Mouse (Mus musculus): ENCODE results near the gene Det1. TPM values are rescaled to one million over a fixed set of nuclear protein-coding genes. Genes with fewer than 3 reads are reported as not detected.

The Det1 gene
- total RNA-seq, 1 experiment: 14.5 TPM

DNA sequence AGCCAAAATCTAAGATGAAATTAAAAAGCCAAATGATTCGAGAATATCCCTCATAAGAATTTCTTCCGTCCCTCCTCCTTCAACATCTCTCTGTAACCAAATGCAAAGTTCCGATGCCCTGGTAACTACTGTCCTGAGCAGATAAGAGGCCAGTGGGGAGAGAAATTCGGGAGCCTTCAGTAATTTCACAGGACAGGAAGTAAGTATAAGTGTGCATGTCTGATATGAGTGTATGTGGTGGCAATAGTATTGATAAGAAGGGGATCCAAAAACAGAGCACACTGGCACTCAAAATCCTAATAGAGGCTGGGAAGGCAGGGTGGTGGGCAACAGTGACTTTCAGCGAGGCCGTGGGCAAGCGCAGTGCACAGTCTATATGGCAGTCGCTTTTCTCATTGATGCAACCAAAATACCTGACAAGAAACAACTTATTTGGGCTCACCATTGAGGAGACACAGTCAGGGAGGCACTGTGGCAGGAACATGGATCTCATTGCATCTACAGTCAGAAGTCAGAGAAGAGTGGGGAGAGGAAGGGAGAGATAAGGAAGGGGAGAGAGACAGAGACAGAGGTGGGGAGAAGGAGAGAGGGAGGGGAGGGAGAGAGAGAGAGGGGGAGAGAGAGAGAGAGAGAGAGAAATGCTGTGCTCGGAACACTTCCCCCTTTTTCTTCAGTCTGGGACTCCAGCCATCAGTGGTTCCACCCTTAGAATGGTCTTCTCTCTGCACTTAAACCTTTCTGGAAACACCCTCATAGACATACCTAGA is 47.1 kb downstream of the Det1 start:
- Histone ChIP-seq H3K36me3 (ENCODE audit: control insufficient read depth, insufficient read depth, low read length, poor library complexity, severe bottlenecking) (no peaks in the 10 kb centered on the region), H3K27ac (ENCODE audit: insufficient read depth, low read depth, low read length, poor library complexity, severe bottlenecking) (no peak overlapping the region), H3K9ac (ENCODE audit: insufficient read depth, low read depth, low read length, poor library complexity, severe bottlenecking) (no peak overlapping the region), H3K4me1 (ENCODE audit: control insufficient read depth in 2 of 2, insufficient read depth in 2 of 2, low read length in 2 of 2, poor library complexity in 1 of 2) (peaks cover 0 to 3% of the 10 kb centered on the region in 2 experiments; a peak in 1 of 4 replicates), H3K9me3 (ENCODE audit: control insufficient read depth, insufficient read depth, low read depth, low read length) (no peaks in the 10 kb centered on the region), H3K4me3 (ENCODE audit: insufficient read depth in 1 of 2, low read depth in 1 of 2, low read length in 2 of 2, poor library complexity in 1 of 2, severe bottlenecking in 1 of 2) (no peak overlapping the region)
- DNase-seq (ENCODE audit: low read depth, low spot score): no peak
- in situ Hi-C loops (cut with MboI; ENCODE audit: low sequenced_read_pairs in 2 of 2, unreplicated experiment in 2 of 2): no loop called here
- TF ChIP-seq ZC3H11A (IDR thresholded peaks at IDR 0.05; ENCODE audit: borderline replicate concordance, low read depth, low read length) (no peak), HCFC1 (IDR thresholded peaks at IDR 0.05; ENCODE audit: borderline replicate concordance, insufficient read depth, low read length) (no peak), ZNF384 (IDR thresholded peaks at IDR 0.05; ENCODE audit: low read depth, low read length) (no peak), MAFK (IDR thresholded peaks at IDR 0.05; ENCODE audit: insufficient read depth, low read depth, low read length) (no peak), CHD2 (IDR thresholded peaks at IDR 0.05; ENCODE audit: low read depth, low read length) (no peak)

DNA sequence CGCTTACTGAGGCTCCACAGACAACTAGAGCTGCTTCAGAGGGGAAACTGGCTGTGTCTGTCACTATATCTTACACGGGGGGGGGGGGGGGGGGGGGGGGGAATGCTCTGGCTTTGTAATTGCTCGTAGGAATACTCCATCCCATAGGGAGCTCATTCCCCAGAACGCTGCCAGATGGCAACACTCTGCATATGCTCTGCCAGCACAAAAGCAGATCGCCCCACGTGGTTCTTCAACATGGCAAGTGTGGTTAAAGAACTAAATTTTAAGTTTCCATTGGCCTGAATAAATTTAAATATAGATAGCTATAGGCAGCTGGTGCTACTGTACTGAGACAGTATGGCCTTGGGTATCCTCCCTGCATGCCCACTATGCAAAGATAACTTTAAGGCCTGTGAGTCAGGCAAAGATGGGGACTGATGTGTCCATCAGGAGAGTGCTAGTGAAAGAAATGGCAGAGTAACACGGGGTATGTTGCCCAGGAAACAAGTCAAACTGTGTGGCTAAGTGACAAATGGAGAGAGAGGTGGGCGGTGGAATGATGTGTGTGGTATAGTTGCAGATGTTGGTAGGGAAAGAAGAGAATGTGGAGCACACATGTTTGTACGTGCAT is 49.1 kb downstream of the Det1 start:
- TF ChIP-seq CHD2 (IDR thresholded peaks at IDR 0.05; ENCODE audit: low read depth, low read length) (no peak), ZNF384 (IDR thresholded peaks at IDR 0.05; ENCODE audit: low read depth, low read length) (no peak), HCFC1 (IDR thresholded peaks at IDR 0.05; ENCODE audit: borderline replicate concordance, insufficient read depth, low read length) (no peak), MAFK (IDR thresholded peaks at IDR 0.05; ENCODE audit: insufficient read depth, low read depth, low read length) (no peak), ZC3H11A (IDR thresholded peaks at IDR 0.05; ENCODE audit: borderline replicate concordance, low read depth, low read length) (no peak)
- 0 out of 2 replicates have a peak, but pooled peaks cover 2% of the 10 kb centered on the region for H3K36me3 ChIP-seq (ENCODE audit: control insufficient read depth, insufficient read depth, low read length, poor library complexity, severe bottlenecking)
- H3K4me3 ChIP-seq (ENCODE audit: insufficient read depth in 1 of 2, low read depth in 1 of 2, low read length in 2 of 2, poor library complexity in 1 of 2, severe bottlenecking in 1 of 2): no peak overlapping the region
- in situ Hi-C loops (cut with MboI; ENCODE audit: low sequenced_read_pairs in 2 of 2, unreplicated experiment in 2 of 2): no loop called here
- H3K27ac ChIP-seq (ENCODE audit: insufficient read depth, low read depth, low read length, poor library complexity, severe bottlenecking): no peak overlapping the region
- DNase-seq (ENCODE audit: low read depth, low spot score): no peak
- no peak overlapping the region for H3K9ac ChIP-seq (ENCODE audit: insufficient read depth, low read depth, low read length, poor library complexity, severe bottlenecking)
- no peaks in the 10 kb centered on the region; a peak in 1 of 4 replicates for H3K4me1 ChIP-seq (ENCODE audit: control insufficient read depth in 2 of 2, insufficient read depth in 2 of 2, low read length in 2 of 2, poor library complexity in 1 of 2)
- no peaks in the 10 kb centered on the region for H3K9me3 ChIP-seq (ENCODE audit: control insufficient read depth, insufficient read depth, low read depth, low read length)

DNA sequence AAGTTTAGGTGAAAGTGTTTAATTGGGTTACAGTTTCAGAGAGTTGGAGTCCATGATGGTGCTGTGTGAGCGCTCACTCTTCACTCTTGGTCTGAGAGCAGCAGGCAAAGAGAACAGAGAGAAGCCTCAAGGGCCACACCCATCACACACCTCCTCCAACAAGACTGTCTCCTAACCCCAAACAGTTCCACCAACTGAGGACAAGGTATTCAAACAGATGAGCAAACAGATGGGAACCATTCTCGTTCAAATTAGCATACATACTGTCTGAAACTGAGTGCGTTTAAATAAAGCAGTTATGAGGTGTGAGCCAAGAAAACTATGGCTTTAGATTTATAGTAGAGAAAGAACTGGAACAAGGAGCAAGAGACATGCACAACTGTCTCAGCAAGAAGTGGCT is 50.4 kb downstream of the Det1 start:
- Histone ChIP-seq H3K4me3 (ENCODE audit: insufficient read depth in 1 of 2, low read depth in 1 of 2, low read length in 2 of 2, poor library complexity in 1 of 2, severe bottlenecking in 1 of 2) (no peak overlapping the region), H3K9ac (ENCODE audit: insufficient read depth, low read depth, low read length, poor library complexity, severe bottlenecking) (no peak overlapping the region), H3K36me3 (ENCODE audit: control insufficient read depth, insufficient read depth, low read length, poor library complexity, severe bottlenecking) (peaks cover 12% of the 10 kb centered on the region), H3K27ac (ENCODE audit: insufficient read depth, low read depth, low read length, poor library complexity, severe bottlenecking) (no peak overlapping the region), H3K9me3 (ENCODE audit: control insufficient read depth, insufficient read depth, low read depth, low read length) (no peaks in the 10 kb centered on the region), H3K4me1 (ENCODE audit: control insufficient read depth in 2 of 2, insufficient read depth in 2 of 2, low read length in 2 of 2, poor library complexity in 1 of 2) (no peaks in the 10 kb centered on the region; a peak in 1 of 4 replicates)
- TF ChIP-seq CHD2 (IDR thresholded peaks at IDR 0.05; ENCODE audit: low read depth, low read length) (no peak), MAFK (IDR thresholded peaks at IDR 0.05; ENCODE audit: insufficient read depth, low read depth, low read length) (no peak), HCFC1 (IDR thresholded peaks at IDR 0.05; ENCODE audit: borderline replicate concordance, insufficient read depth, low read length) (no peak), ZC3H11A (IDR thresholded peaks at IDR 0.05; ENCODE audit: borderline replicate concordance, low read depth, low read length) (no peak), ZNF384 (IDR thresholded peaks at IDR 0.05; ENCODE audit: low read depth, low read length) (no peak)
- in situ Hi-C loops (cut with MboI; ENCODE audit: low sequenced_read_pairs in 2 of 2, unreplicated experiment in 2 of 2): no loop called here
- no peak for DNase-seq (ENCODE audit: low read depth, low spot score)

- Histone ChIP-seq H3K4me1 (ENCODE audit: control insufficient read depth in 2 of 2, insufficient read depth in 2 of 2, low read length in 2 of 2, poor library complexity in 1 of 2) (no peaks in the 10 kb centered on the region; a peak in 1 of 4 replicates), H3K27ac (ENCODE audit: insufficient read depth, low read depth, low read length, poor library complexity, severe bottlenecking) (no peak overlapping the region), H3K9me3 (ENCODE audit: control insufficient read depth, insufficient read depth, low read depth, low read length) (no peaks in the 10 kb centered on the region), H3K4me3 (ENCODE audit: insufficient read depth in 1 of 2, low read depth in 1 of 2, low read length in 2 of 2, poor library complexity in 1 of 2, severe bottlenecking in 1 of 2) (no peak overlapping the region), H3K9ac (ENCODE audit: insufficient read depth, low read depth, low read length, poor library complexity, severe bottlenecking) (no peak overlapping the region), H3K36me3 (ENCODE audit: control insufficient read depth, insufficient read depth, low read length, poor library complexity, severe bottlenecking) (peaks cover 18% of the 10 kb centered on the region)
- TF ChIP-seq CHD2 (IDR thresholded peaks at IDR 0.05; ENCODE audit: low read depth, low read length): no peak
- no peak for TF ChIP-seq HCFC1 (IDR thresholded peaks at IDR 0.05; ENCODE audit: borderline replicate concordance, insufficient read depth, low read length)
- TF ChIP-seq ZC3H11A (IDR thresholded peaks at IDR 0.05; ENCODE audit: borderline replicate concordance, low read depth, low read length): no peak
- TF ChIP-seq ZNF384 (IDR thresholded peaks at IDR 0.05; ENCODE audit: low read depth, low read length): no peak
- no peak for TF ChIP-seq MAFK (IDR thresholded peaks at IDR 0.05; ENCODE audit: insufficient read depth, low read depth, low read length)
- in situ Hi-C loops (cut with MboI; ENCODE audit: low sequenced_read_pairs in 2 of 2, unreplicated experiment in 2 of 2): loop anchor here in 1 of 2 experiments (5.0 kb wide), 1 partner anchor 103 kb away; the partner anchor contains the start of gene Aen
- DNase-seq (ENCODE audit: low read depth, low spot score): no peak
Observed at GRCm38 (mm10) chr7:78794571-78795092, 52.4 kb downstream of the Det1 start.
